Mouse (Mus musculus): ENCODE measurements around the gene Kcng1.

Gene Kcng1

DNA sequence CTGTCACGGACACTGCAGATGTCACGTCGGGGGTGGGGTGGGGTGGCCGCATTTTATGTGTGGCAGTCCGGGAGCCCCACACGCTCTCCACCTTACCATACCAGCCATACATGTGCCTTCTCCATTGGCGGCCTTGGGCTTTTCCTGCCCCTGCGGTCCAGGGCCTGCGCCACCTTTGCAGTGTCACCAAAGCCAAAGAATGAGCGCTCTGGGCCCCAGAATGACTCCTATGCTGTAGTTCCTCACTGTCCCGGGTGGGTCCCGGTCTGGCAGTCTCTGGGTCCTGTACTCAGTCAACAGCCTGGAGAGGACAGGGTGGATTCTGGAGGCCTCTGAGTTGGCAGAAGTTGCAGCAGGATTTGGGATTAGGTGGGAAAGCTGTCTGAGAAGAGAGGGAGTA, at the start of gene Kcng1:
Kcng1 (minus strand) TSS at position 155 of the 400 bp plus-strand sequence.
- DNase-seq, result no peak

DNA sequence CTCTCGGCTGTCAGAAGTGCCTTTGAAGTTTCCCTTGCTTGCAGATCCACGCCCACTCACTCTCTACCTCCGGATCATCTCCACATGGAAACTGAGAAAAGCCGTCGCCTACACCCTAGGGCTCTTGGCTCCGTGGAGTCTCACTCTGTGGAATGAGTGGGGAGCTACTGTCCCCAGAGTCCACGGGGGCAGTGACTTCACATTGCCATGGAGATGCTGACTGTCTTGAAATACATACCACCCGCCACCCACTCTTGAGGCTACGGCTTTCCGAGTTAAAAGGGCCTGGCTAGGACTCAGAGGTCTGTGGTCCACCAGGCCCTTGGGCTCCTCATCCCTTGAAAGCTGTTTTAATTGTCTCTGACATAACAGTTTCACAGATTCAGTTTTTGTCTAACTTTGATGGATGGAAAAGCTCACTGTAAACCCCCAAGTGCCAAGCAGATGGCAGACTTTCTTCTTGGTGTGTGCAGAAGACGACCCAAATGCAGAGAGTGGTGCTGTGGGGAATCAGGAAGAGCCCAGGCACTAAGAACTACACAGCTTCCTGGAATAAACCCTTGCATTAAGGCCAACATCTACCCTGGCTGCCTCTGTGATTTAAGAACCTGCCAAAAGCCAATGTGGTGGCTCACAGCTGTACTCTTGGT, 49.0 kb upstream of the Kcng1 start:
- no peak for DNase-seq

DNA sequence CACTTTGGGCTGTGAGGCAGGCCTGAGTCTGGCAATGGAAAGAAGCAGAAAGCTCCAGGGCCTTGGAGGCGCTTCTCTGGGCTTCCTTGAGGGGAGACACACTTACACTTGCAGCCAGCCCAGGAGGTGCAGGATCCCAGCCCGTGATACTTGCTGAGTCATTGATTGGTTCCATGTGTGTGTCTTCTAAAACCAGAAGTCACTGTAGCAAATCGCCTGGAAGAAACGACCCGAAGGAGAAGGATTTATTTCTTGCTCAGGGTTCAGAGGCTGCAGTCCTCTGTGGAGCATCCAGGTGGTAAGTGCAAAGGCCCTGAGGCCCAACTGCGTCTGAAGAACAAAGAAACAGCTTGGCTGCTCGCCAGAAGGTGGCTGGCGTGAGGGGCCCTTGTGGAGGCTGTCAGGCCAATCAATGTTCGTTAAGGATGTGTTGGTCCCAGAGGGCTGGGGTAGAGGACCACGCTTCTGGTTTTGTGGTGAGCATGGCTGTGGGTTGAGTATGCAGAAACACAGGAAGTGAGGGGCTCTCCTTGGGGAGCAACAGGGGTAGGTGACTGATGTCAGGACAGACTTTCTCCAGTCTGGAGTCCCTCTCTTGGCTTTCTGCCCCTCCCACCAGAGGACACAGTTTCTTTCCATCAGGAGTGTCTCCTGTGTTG, 40.3 kb upstream of the Kcng1 start:
- no peak for DNase-seq

DNA sequence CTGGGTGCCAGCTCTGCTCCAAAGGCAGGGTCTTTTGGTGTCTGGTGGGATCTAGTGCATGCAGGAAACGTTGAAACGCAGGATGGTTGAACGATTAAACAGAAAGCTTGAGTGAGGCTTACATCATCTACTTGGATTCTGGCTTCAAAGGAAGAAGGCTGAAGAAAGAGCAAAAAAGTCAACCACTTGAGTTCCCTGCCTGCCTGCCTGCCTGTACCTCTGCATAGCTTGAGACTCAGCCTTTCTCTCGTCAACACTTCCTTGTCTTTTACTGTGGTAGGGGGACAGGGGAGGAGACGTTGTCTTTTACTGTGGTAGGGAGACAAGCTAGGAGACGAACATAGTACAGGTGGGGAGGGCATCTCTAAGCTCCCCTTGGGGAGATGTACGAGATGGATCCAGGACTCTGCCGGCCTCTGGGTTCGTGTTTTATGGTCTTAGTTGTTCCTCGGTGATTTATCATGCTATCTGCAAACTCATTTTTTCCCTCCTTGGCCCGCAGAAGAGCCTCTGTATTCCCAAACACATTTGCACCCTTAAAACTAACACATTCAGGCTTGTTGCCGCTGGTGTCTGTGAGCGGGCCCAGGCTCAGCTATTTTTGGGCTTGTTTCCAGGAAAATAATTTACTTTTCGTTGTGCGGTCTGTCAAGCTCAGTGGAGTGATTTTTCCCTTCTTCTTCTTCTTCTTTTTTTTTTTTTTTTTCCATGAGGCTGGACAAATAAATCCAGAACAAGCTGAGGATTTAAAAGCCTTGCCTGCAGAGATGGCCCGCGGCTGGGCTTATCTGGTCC, 39.0 kb upstream of the Kcng1 start:
- DNase-seq, result no peak

DNA sequence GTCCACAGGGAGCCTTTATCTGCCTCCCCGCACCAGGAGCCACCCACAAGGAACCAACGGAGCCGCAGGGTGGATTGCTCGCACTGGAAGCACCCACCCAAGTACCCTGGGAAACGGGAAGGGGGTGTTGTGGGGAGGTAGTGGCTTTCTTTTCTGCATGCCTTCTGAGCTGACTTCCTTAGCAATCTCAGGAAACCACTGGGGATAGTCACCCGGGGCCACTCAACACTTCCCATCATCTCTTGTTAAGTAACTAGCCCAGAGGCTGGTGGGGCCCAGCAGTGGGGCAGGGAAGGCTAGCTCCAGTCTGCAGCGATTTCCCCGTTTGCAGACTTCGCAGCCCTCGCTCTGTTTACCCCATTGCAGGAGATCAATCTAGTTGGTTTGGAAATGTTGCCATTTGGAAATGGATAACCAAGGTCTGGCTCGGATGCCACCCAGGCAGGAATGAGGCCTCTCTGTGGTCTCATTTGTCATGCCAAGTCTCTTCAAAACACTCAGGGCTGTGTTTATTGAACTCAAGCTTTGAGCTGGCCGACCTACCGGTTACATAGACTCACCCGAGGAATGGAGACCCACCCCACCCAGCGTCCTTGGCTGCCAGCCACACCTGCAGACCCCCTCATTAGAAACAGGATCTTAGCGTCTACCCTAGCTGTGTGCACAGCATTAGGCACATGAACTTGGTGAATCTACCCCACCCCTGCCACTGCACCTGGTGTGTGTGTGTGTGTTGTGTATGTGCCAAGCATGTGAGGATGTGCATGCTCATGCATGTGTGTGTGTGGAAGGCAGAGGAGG, 33.3 kb upstream of the Kcng1 start:
- DNase-seq, result peak; percentile 14 to 21

DNA sequence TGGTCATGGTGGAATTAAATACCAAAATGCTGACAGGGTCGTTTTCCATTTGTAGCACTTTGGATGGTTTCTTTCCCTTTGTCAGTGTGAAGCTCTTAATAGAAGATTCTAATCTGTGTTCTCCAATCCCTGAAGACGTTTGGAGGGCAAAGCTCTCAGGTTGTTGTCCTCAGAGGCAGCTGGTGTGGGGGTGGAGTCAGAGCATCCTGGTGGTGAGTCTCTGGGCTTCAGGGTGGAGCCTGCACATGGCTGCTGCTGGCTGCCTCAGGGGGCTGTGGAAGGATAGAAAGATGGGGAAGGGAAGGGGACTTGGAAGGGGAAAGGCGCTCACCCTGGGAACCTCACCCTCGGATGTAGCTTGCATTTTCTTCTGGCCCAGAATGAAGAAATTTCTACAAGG, 31.0 kb upstream of the Kcng1 start:
- no peak for DNase-seq

DNA sequence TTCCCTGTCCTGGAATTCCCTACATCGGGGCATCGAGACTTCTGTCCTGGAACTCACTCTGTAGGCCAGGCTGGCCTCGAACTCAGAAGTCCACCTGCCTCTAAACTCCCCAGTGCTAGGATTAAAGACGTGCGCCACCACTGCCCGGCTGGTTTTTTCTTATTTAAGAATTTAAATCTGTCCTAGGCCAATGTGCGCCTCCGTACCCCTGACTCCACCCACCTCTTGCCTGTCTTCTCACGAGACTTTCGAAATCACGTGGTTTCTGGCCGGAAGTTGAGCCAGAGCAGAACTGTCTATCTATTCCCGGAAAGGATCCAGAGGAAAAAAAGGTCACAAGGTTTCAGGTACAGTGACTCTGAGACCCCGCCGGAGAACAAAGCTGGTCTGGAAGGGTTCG, 29.5 kb upstream of the Kcng1 start:
- DNase-seq, result no peak

DNA sequence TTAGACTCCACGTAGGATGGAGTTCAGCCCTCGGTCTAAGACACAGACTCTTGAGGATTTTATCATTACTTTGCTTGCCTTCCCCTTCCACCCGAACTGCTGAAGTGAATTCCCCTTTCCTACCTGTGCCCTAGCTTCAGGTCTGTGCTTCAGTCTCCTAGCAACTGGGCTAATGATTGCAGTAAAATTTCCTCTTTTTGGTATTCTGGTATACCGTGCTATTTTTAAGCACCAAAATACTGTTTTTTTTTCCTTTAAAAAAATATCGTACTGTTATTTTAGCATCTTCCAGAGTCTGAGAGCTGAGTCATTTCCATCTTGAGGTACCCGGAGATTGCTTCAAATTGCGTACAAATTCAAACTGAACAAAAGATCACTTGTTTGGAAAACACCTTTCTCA, 27.4 kb upstream of the Kcng1 start:
- DNase-seq, result no peak

DNA sequence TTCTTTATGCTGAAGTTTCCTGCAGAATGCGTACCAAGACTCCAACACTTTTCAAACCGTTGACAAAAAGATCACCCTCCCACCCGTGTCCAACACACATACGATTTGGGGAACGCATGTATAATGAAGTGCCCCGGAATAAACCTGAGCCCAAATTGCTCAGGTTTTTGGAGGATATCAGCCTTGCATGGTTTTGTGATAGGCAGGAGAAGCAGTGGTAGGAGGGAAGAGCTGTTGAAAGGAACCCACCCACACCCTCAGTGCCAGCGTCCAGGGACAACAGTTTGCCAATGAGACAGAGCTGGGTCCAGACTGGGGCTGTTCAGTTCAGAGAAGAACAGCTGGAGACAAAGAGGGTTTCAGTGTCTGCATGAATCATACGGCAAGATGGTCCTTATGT, 18.1 kb upstream of the Kcng1 start:
- no peak for DNase-seq

DNA sequence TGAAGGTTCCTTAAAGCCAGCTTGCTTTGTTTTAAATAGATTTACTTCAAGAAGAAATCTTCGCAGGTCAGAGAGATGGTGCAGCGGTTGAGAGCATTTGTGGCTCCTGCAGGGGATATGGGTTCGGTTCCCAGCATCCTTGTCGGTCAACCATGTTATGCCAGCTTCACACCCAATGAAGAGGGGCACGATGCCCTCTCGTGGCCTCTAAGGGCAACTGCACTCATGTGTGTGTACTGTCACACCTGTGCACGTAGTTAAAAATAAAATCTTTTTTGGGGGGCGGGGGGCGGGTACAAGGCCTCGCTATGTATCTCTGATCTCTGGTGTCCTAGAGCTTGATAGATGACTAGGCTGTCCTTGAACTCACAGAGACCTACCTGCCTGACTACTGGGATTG, 15.0 kb upstream of the Kcng1 start:
- DNase-seq, result no peak

DNA sequence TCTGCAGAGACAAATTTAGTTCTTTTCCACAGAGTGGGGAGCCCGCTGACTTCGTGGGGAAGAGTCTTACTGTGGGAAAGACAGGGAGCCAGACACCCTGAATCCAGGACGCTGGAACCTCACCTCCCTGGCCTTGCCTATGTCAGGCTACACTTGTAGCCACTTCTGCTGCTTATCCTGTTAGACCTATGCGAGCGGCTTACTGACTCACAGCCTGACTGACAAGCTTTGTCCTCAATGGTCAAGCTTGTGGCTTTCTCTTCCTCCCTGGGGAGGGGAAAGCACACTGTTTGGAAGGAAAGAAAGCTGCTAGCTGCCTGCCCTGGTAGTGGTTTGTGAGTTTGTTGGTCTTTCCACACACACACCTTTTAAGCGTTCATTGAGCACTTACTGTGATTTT, 11.0 kb upstream of the Kcng1 start:
- DNase-seq, result no peak

DNA sequence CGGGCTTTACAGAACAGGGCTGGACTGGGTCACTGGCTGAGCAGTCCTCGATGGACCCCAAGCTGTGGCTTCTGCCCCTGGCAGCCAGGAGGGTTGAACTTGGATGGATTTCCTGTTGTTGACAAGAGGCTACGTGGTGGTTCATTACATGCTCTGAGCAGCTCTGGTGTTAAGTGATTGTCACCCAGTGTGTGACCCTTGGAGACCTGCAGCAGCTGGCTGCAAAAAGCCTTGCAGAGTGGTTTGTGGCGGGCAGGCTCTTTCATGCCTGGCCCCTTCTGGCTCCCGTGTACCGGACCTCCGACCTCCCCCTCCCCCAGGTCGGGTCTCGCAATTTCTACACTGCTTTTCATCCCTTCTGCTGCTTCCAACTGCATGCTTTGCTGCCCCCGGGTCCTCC, 10.5 kb upstream of the Kcng1 start:
- no peak for DNase-seq

DNA sequence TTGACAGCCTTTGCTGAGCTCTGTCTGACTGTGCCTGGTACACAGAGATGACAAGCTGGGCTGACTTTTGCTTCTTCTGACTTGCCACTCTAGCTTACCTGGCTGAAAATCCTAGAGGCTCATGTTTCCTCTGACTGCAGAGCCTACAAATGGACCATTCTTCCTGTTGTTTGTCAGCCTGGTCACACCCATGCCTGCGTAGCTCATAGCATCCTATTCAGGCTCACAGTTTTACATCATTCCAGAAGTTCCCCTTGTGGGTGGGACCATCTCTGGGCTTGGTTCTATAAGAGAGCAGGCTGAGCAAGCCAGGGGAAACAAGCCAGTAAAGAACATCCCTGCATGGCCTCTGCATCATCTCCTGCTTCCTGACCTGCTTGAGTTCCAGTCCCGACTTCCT, 8.3 kb upstream of the Kcng1 start:
- no peak for DNase-seq

DNA sequence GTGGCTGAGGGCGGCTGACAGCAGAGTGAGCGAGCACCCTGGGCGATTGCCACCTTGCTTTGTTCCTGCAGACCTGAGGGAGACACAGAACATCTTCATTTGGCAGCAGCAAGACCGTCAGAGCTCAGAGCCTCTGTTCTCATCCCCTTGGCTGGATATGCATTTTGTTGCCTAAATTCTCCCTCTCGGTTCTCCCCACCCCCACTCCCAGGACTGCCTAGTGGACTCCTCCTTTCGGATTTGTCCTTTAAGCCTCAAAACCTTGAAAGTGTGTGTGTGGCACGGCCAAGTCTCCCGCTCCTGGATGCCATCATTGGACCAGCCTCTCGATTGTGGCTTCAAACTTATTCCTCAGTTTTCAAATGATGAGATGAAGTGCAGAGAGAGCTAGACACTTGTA, 7.5 kb upstream of the Kcng1 start:
- no peak for DNase-seq

DNA sequence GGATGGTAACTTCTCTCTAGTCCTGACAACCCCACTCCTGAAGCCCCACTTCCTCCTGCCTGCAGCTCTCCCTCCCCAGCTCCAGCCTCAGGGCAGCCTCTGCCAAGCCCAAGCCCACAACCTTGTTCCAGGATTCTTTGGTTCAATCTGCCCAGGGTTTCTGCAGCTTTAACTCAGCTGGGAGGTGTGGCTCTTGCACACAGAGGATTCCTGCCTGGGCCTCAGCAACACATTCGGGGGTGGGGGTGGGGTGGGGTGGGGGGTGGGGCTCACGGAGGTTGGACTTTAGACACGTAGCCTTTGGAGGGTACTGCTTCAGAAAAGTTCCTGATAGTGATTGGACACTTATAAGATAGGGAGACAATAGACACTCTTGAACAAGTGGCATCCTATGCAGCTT, 5.5 kb upstream of the Kcng1 start:
- DNase-seq, result no peak

DNA sequence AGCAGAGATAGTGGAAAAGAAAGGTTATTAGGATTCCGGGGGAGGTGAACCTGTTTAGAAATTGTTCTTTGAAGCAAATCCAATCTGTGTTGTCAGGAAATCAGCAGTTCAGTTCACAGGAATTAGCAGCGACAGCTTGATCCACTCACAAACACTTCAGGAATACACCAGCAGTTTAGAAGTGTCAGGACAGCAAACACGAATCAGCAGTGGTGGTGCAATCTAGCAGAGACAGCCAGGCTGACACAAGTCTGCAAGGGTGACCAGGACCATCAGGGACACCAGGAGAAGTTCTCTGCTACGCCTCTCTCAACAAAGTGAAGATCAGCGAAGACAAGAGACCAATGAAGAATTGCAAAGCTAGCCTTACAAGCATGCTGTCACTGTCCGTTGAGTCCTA, 3.6 kb upstream of the Kcng1 start:
- DNase-seq, result no peak

DNA sequence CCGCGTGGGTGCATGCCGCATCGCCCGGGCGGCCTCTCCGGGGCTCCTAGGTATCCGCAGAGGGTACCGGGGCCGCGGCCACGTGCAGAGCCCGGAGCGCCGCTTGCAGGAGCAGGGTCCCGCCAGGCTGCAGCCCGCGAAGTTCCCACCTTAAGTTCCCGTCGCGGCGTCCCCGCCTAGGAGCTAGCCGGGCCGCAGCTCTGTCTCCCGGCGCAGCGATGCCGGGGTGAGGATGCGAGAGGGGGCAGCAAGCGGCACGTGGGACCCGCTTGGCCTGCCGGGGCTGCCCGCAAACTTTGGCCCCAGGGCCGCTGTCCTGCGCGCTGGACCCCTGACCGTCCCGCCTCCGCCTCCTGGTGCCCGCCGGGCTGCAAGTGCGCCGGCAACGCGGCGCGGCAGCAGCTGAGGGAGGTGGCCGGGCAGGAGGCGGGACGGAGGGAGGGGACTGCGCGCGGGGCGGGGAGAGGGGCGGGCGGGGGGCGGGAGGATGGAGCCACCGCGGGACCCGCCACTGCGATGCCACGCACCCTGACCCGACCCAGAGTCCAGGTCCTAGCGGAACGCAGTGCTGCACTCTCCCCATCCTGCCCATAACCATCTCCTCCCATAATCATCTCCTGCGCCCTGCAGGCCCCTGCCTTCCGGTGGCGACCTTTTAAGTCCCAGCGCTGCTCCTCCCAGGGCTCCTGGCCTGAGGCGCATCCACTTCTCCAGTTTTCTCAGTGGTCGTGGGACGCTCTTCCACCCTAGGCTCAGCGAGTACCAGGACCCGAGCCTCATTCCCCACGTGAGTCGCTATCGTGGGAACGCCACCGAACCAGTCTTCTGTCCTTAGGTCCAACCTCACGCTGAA, 581 bp downstream of the Kcng1 start:
- peak; percentile 61 to 75 for DNase-seq

DNA sequence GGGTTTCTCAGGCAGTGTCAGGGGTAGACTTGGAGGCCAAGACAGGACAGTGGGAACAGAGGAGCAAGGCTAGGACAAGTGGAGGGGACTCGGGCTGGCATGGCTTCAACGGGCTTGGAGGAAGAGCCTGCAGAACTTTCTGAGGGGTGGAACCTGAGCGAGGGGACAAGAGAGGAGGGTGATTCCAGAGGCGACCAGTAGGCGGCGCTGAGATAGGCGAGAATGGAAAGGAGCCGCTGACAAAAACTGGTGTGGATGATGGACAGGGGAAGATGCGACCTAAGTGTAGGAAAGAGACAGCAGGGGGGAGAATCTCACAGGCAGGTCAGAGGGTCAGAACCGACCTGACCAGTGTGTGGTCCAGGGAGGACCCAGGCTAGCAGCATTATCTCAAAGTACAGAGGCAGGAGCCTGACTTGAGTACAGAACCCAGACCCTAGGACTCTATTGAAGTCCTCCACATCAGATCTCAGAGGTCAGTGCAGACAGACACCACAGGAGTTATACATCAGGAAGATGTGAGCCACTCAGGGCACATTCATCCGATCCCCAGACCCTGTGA, 7.1 kb downstream of the Kcng1 start:
- peak; percentile 37 to 87 for DNase-seq

DNA sequence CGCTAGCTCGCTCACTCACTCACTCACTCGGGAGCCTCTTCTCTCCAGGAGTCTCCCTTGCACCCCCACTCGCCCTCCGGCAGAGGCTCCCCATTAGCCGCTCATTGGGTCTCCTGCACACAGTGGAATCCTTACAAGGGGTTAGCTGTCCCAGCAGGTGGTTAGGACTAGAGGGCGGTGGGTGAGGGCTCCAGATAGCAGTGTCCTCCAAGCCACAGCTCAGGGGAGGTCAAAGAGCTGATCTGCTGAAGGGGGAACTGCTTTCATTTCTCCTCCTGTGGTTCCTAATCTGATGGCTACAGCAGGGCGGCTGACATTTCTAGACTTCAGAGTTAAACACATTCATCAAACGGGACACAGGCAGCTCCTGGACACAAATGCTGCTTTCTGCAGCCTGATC, 8.1 kb downstream of the Kcng1 start:
- DNase-seq, result no peak

DNA sequence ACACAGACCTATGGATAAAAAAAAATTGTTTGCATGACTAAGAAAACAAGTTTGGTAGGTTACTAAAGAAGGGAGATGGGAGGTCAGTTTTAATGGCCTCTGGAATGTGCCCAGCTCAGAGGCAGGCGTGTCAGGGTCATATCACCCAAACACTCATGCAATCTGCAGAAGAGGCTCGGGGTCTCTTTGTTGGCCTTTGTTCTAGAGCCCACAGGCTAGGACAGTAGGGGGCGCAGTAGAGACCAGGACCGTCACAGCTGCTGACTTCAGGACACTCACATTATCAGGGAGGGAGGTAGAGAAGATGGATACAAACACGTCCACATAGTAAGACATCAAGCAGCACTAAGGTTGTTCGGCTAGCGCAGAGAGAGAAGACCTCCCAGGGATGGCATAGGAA, 13.5 kb downstream of the Kcng1 start:
- DNase-seq, result peak in 1 of 2 experiments; percentile 61

DNA sequence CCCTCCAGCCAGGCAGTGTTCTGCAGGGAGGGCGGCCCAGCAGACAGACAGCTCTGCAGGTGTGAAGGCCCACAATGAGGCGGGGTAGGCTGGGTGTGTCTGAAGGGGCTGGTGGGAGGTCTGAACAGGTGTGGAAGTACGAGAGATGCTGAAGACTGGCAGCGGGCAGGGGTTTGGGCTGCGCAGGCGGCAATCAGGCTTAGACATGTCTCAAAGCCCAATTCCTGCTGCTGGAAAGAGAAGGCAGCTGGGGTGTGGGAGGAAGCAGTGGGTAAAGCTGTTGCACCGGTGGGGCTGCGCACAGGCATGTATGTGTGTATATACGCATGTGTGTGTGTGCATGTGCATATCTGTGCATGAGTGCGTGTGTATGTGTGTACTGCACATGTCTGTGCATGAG, 20.6 kb downstream of the Kcng1 start:
- no peak for DNase-seq

DNA sequence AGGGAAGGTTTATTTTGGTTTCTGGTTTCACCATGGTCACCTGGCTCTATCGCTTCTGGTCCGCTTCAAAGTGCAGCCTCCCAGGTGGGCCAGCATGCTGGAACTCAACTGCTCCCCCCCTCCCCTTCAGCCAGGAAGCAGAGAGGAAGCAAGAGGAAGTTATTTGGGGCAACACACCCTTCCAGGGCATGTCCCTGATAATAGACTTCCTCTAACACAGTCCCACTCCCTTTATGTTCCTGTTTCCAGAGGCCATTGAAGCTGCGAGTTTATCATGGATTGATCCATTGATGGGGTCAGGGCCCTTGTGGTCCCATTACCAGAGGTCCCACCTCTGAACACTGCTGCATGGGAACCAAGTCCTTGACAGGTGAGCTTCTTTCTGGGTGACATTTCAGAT, 21.4 kb downstream of the Kcng1 start:
- DNase-seq, result no peak
